Mouse (Mus musculus) liver, embryonic 11.5 days (tissue): ENCODE measurements around the gene Ccdc9. TPM values are rescaled to one million over a fixed set of nuclear protein-coding genes. Genes with fewer than 3 reads are reported as not detected.
A peak's percentile ranks its signal among the peaks of the same experiment; 100 is the strongest.
"Not testable (repeated sequence)": the region's sequence is repeated elsewhere in the genome, so short reads cannot be mapped to it uniquely, and the experiment has no call there.

Experiments used
- ATAC-seq: fragments of 200-750 bp; cut with Nextera tagmentation; replicated peaks from 2 replicates; pipeline ENCODE4 v1.8.0; 2017; ENCODE audit warnings: moderate number of reproducible peaks, mild to moderate bottlenecking, moderate TSS enrichment, moderate library complexity; ENCODE audit not compliant: low FRiP score
- DNase-seq: peaks from one replicate; pipeline ENCODE4 v3.0.0-alpha.2; 2017; ENCODE audit warnings: low spot score
- H3K27ac ChIP-seq: fragments of 300-500 bp; sonication (generic); 2 replicates; pipeline ENCODE4 v1.5.1; 2014; ENCODE audit warnings: mild to moderate bottlenecking, low read depth, low read length, control low read depth
- H3K27me3 ChIP-seq: fragments of 300-500 bp; sonication (generic); replicated peaks from 2 replicates; pipeline ENCODE4 v1.6.1; 2014; ENCODE audit warnings: low read length, mixed read lengths; ENCODE audit not compliant: control insufficient read depth, insufficient read depth
- H3K36me3 ChIP-seq: fragments of 300-500 bp; sonication (generic); 2 replicates; pipeline ENCODE4 v1.6.1; 2014; ENCODE audit warnings: mild to moderate bottlenecking, low read length, moderate library complexity, mixed read lengths; ENCODE audit not compliant: control insufficient read depth, insufficient read depth
- H3K4me1 ChIP-seq: fragments of 300-500 bp; sonication (generic); replicated peaks from 2 replicates; pipeline ENCODE4 v1.6.1; 2014; ENCODE audit warnings: low read length, mixed read lengths; ENCODE audit not compliant: control insufficient read depth, insufficient read depth
- H3K4me2 ChIP-seq: fragments of 300-500 bp; sonication (generic); 2 replicates; pipeline ENCODE4 v1.6.1; 2014; ENCODE audit warnings: mild to moderate bottlenecking, control low read depth, moderate library complexity
- H3K4me3 ChIP-seq: fragments of 300-500 bp; sonication (generic); 2 replicates; pipeline ENCODE4 v1.5.1; 2014; ENCODE audit warnings: low read depth, low read length, control low read depth
- H3K9ac ChIP-seq: fragments of 300-500 bp; sonication (generic); 2 replicates; pipeline ENCODE4 v1.6.1; 2014; ENCODE audit warnings: low read depth, low read length, control low read depth
- H3K9me3 ChIP-seq: fragments of 300-500 bp; sonication (generic); 2 replicates; pipeline ENCODE4 v1.6.1; 2016; ENCODE audit warnings: low read length, inconsistent platforms, mixed read lengths; ENCODE audit not compliant: control insufficient read depth
- WGBS: fragments of 180-500 bp; shearing (Covaris S2); extraction: QIAGEN DNeasy Blood & Tissue Kit; methylation state at CpG from one replicate; pipeline ENCODE4 v1.1.7; 2014; 5-methylcytosine and 5-hydroxymethylcytosine counted together
- polyA plus RNA-seq: library from polyadenylated mRNA; unstranded; fragments of >200 nt; fragmentation: Nextera tagmentation; extraction: Ambion mirVana; gene quantifications from 2 replicates; pipeline ENCODE4 v1.2.1, GENCODE M21; 2014

Gene Ccdc9
- polyA plus RNA-seq, 1 experiment from 2014 or later: 25.3 TPM

- Histone ChIP-seq H3K36me3 (peaks cover 10% of the 10 kb centered on the region; the same call in 1 of the 2 replicates), H3K27me3 (no peaks in the 10 kb centered on the region), H3K9ac (no peak overlapping the region), H3K4me3 (no peak overlapping the region), H3K4me2 (no peak overlapping the region; the same call in 1 of the 2 replicates), H3K9me3 (no peaks in the 10 kb centered on the region), H3K4me1 (peaks cover 38% of the 10 kb centered on the region), H3K27ac (no peak overlapping the region)
- 83% methylated on average over 1 of the region's 1 CpGs for WGBS
- DNase-seq (no peak), ATAC-seq (no peak)
Observed at GRCm38 (mm10) chr7:16271139-16271538, 15.5 kb downstream of the Ccdc9 start.

GRCm38 (mm10) chr7:16266593-16266992, 20.0 kb downstream of the Ccdc9 start:
- DNase-seq, H3K4me3 ChIP-seq, H3K9me3 ChIP-seq, H3K9ac ChIP-seq, H3K27ac ChIP-seq, H3K4me2 ChIP-seq, H3K27me3 ChIP-seq, H3K36me3 ChIP-seq, ATAC-seq, H3K4me1 ChIP-seq: not testable (repeated sequence)
- 81% methylated on average over 7 of the region's 7 CpGs for WGBS

GRCm38 (mm10) chr7:16265856-16266255, 20.7 kb downstream of the Ccdc9 start:
- H3K9me3 ChIP-seq: no peaks in the 10 kb centered on the region
- WGBS: 78% methylated on average over 11 of the region's 11 CpGs
- no peaks in the 10 kb centered on the region for H3K4me1 ChIP-seq
- H3K36me3 ChIP-seq: no peaks in the 10 kb centered on the region
- DNase-seq: no peak
- H3K27ac ChIP-seq: no peak overlapping the region
- no peak overlapping the region for H3K9ac ChIP-seq
- H3K4me3 ChIP-seq: no peak overlapping the region
- no peak for ATAC-seq
- H3K27me3 ChIP-seq: no peaks in the 10 kb centered on the region
- H3K4me2 ChIP-seq: no peak overlapping the region

- H3K36me3 ChIP-seq: no peaks in the 10 kb centered on the region
Observed at GRCm38 (mm10) chr7:16263843-16264242, 22.8 kb downstream of the Ccdc9 start.

GRCm38 (mm10) chr7:16263015-16263787, 23.4 kb downstream of the Ccdc9 start:
- 25% methylated on average over 8 of the region's 8 CpGs for WGBS
- Histone ChIP-seq H3K4me2 (no peak overlapping the region), H3K36me3 (no peaks in the 10 kb centered on the region), H3K4me1 (no peaks in the 10 kb centered on the region), H3K9ac (no peak overlapping the region), H3K9me3 (no peaks in the 10 kb centered on the region), H3K27me3 (no peaks in the 10 kb centered on the region), H3K27ac (no peak overlapping the region), H3K4me3 (no peak overlapping the region)
- DNase-seq (peak; percentile 63), ATAC-seq (no peak)

More at GRCm38 (mm10) chr7:16263843-16264242, 22.8 kb downstream of the Ccdc9 start:
- ATAC-seq (no peak), DNase-seq (no peak)
- Histone ChIP-seq H3K4me2 (no peak overlapping the region), H3K9me3 (no peaks in the 10 kb centered on the region), H3K27me3 (no peaks in the 10 kb centered on the region), H3K27ac (no peak overlapping the region), H3K4me1 (no peaks in the 10 kb centered on the region), H3K9ac (no peak overlapping the region), H3K4me3 (no peak overlapping the region)
- 57% methylated on average over 5 of the region's 5 CpGs for WGBS

GRCm38 (mm10) chr7:16261097-16261496, 25.5 kb downstream of the Ccdc9 start:
- DNase-seq (no peak), ATAC-seq (no peak; the same call in 1 of the 2 replicates)
- H3K4me1 ChIP-seq: no peaks in the 10 kb centered on the region
- H3K36me3 ChIP-seq: no peaks in the 10 kb centered on the region
- no peak overlapping the region for H3K27ac ChIP-seq
- WGBS: 42% methylated on average over 1 of the region's 1 CpGs
- H3K4me3 ChIP-seq: no peak overlapping the region
- no peaks in the 10 kb centered on the region for H3K9me3 ChIP-seq
- H3K4me2 ChIP-seq: no peak overlapping the region
- no peaks in the 10 kb centered on the region for H3K27me3 ChIP-seq
- no peak overlapping the region for H3K9ac ChIP-seq

GRCm38 (mm10) chr7:16259110-16259590, 27.4 kb downstream of the Ccdc9 start, which contains the start of gene C5ar1:
Gene C5ar1, minus strand, starts transcription at chr7:16259540.
- WGBS: 53% methylated on average over 5 of the region's 5 CpGs
- ATAC-seq: no peak

GRCm38 (mm10) chr7:16257830-16258229, 28.8 kb downstream of the Ccdc9 start:
- Histone ChIP-seq H3K9me3 (no peaks in the 10 kb centered on the region), H3K9ac (no peak overlapping the region), H3K27ac (no peak overlapping the region), H3K4me3 (no peak overlapping the region), H3K4me1 (no peaks in the 10 kb centered on the region), H3K4me2 (no peak overlapping the region), H3K36me3 (no peaks in the 10 kb centered on the region), H3K27me3 (no peaks in the 10 kb centered on the region)
- DNase-seq (no peak), ATAC-seq (no peak)
- WGBS: 68% methylated on average over 11 of the region's 11 CpGs

More at GRCm38 (mm10) chr7:16259110-16259590, 27.4 kb downstream of the Ccdc9 start, which contains the start of gene C5ar1:
- Histone ChIP-seq H3K9ac (peak within 1 kb of the TSS; percentile 6; the same call in 1 of the 2 replicates), H3K27ac (no peak within 1 kb of the TSS), H3K4me1 (no peaks in the 10 kb centered on the region), H3K27me3 (no peaks in the 10 kb centered on the region), H3K4me3 (no peak within 1 kb of the TSS), H3K36me3 (no peaks in the 10 kb centered on the region), H3K9me3 (no peaks in the 10 kb centered on the region), H3K4me2 (no peak within 1 kb of the TSS)
- DNase-seq: no peak

GRCm38 (mm10) chr7:16255963-16256362, 30.6 kb downstream of the Ccdc9 start:
- not testable (repeated sequence) for H3K4me2 ChIP-seq, H3K27ac ChIP-seq, H3K9me3 ChIP-seq, H3K27me3 ChIP-seq, H3K4me3 ChIP-seq, H3K36me3 ChIP-seq, ATAC-seq, H3K9ac ChIP-seq, H3K4me1 ChIP-seq, DNase-seq
- WGBS: 79% methylated on average over 4 of the region's 4 CpGs
